Mouse (Mus musculus) cortical plate, adult 2 months (tissue): ENCODE data around the gene Cmtm5.

Experiments
- CTCF ChIP-seq: fragments of 200-500 bp; IDR thresholded peaks from 2 replicates; pipeline ENCODE4 v1.5.1; 2011; ENCODE audit warnings: mild to moderate bottlenecking, control low read depth, low read length; ENCODE audit not compliant: insufficient read depth; ENCODE audit errors: extremely low read depth
- POLR2A ChIP-seq: fragments of 200-500 bp; IDR thresholded peaks from 2 replicates; pipeline ENCODE4 v1.6.1; 2011; ENCODE audit warnings: mild to moderate bottlenecking, low read length, control low read depth; ENCODE audit not compliant: insufficient read depth; ENCODE audit errors: extremely low read depth

DNA sequence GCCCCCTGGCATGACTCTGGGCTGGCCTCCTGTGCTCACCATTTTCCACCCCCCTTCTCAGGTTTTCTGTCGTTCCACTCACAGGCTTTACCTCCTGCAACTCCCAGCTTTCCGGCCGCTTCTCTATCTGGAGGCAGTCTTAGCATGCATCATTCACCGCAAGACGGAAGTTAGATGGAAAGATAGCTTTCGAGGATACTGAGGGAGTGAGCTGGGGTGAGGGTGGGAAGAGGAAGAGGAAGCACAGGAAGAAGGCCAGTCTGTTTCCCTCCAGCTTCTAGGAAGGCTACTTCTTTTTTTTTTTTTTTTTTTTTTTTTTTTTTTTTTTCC, 735 bp downstream of the Cmtm5 start:
- no peak for TF ChIP-seq CTCF
- TF ChIP-seq POLR2A = no peak
